Mouse (Mus musculus): ENCODE data around the gene Oxld1.

The Oxld1 gene

DNA sequence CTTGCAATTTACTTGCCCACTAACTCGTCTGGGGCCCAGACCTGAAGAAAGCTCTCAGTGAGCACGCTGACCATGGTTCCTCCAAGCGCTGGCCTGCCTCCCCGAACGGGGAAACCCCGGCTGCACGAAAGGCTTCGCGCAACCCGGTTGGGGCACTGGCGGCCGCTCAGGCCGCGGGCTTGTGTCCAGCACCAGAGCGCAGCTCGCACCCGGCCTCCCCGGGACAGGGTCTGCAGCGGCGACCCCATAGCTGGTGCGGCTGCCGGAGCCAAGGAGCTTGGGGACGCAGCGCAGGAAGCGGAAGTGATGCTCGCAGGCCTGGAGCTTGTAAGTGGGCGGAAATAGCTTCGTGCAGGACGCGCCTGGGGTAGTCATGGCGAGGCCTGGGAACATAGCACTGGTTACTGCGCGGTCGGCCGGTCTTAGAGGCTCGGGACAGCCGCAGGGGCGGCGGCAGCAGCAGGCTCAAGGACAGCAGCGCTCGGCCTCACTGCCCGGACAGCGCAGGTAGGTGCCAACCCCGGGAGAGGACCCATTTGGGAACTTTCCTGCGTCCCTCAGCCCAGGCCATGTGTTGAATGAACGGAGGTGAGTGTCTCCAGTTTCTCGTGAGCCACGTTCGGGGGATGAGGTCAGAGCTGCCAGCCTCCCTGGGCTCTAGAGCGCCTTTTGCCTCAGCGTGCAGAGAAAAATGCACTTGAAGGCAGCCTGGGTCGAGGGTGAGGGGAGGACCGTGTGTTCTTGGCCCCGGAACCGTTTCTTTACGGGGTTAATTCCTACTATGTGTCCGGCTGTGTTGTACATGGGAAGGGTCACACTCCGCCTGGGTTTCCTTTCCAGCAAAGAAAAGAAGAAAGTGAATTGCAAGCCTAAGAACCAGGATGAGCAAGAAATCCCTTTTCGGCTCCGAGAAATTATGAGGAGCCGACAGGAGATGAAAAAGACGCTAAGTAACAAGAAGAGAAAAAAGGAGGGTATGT, at the start of gene Oxld1, which contains the start of gene Ccdc137:
TSS of gene Oxld1 (minus strand) at position 297 of the 980 bp plus-strand sequence.
TSS of gene Ccdc137 (plus strand) at position 344 of the 980 bp plus-strand sequence.
- peak; percentile 73 for DNase-seq

DNA sequence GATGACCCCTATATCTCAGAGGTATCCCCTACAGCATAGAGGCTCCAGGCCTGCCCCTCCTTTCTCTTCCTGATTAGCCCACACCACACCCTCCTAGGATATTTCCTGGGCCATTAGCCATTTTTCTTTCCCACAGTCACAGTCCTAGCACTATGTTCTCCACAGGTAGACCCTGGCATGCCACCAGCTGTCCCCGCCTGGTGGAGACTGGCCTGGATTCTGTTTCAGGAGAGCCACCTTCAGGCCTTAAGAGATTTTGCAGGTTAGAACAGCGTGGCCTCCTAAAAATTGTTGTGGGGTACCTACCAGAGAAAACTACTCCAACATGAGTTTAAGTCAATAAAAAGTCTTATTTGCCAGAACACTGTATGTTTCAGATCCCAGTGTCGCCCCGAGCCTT, 49.0 kb upstream of the Oxld1 start:
- DNase-seq, result no peak

GRCm38 (mm10) chr11:120505661-120506060, 47.8 kb upstream of the Oxld1 start:
- no peak for DNase-seq

DNA sequence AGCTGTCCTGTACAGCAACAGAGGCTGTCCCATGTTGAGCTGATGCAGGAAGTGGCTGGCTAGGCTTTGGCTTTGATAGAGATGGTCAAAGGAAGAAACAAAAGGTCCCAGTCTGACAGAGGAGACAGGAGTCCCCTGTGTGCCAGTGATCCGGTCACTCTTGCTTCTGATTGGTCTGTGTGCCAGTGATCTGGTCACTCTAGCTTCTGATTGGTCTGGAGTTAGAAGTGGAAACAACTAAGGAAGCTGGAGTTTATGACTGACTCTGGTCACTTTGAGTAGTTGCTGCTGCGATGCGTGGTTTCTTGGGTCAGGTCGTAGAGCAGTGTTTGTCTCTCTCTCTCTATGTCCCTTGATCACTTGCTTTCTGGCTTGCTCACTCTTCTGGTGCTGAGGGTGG, 43.8 kb upstream of the Oxld1 start:
- DNase-seq, result no peak

DNA sequence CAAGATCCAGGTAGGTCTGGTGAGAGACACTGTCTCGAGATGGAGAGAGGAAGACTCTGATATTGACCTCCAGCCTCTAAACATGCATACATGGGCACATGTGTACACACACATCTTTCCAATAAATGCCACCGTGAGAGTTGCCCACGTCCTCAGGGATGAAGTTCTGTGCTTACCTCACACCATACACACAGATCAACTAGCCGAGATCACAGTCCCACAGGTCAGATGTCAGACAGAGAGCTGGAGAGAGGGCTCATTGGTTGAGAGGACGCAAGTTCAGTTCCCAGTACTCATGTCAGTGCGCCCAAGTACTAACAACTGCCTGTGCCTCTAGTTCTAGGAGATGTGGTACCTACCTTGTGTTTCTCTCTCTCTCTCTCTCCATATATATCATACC, 43.1 kb upstream of the Oxld1 start:
- no peak for DNase-seq

DNA sequence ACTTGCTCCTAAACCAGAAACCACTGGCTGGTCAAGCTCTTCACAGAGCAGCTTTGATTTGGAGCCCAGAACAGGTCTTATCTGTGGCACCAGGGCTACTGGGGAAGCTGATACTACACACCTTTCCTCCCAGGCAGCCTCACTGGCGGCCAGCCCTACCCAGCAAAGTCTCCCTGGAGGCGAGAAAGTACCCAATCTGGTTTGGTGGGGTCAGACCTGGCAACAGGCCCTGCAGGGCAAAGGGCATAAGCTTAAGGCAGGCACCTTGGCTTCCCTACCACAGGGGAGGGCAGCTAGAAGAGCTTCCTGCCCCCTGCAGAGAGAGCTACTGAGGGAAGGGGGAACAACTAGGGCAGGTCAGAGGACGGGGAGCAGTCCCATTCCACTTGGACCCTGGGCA, 42.5 kb upstream of the Oxld1 start:
- DNase-seq, result no peak

GRCm38 (mm10) chr11:120499894-120500293, 42.0 kb upstream of the Oxld1 start:
- no peak for DNase-seq

DNA sequence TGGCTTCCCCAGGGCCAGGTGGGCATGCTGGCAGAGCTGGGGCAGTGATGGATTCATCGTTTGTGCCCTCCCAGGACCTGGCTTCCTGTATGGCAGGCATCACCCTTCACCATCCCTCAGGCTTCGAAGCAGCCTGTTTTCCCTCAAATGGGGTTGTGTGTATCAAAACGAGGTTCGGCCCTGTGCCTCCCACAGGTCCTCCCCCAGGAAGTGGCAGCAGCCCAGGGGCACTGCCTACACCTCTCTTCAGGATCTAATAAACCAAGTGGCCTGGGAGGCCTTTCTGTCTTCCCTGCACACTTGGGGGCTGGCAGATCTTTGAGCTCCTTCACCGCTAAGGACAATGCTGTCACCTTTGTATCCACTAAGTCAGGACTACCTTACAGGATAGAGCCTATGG, 41.0 kb upstream of the Oxld1 start:
- no peak for DNase-seq

GRCm38 (mm10) chr11:120498226-120498625, 40.4 kb upstream of the Oxld1 start:
- DNase-seq, result no peak

- DNase-seq, result no peak
Measured at GRCm38 (mm10) chr11:120497436-120497835, 39.6 kb upstream of the Oxld1 start.

DNA sequence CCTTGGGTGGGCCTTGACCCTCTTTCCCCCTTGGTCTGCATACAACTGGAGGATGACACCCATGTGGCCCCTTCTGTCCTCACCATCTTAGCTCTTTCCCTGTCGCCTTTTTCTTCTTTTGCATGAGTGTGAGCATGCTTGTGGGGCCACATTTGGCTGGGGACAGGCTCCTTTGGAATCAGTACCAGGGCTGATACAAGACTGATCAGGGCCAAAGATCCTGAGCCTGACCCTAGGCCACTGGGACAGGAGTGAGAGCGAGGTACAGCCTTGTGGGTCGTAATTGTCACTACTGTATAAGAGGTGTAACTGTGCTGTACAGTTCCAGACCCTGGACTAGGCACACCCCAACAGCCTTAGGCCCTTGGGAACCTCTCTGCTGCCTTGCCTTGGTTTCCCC, 36.0 kb upstream of the Oxld1 start:
- DNase-seq, result no peak

DNA sequence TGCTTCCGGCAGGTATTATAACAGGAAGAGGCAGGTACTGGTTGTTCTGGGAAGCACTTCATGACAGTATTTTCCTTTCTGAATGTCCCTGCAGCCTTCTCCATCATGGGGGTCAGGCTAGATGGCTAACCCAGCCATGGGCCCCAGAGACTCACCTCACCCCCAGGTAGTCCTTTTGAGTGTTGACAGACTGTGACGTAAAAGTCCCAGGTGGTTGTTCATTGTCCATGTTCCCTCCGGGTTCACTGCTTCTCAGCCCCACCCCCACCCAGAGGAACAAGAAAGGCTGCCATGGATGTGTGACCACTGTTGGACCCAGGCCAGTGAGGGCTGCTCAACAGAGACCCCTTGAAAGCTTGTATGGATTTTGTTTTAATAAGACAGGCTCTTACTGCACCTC, 35.5 kb upstream of the Oxld1 start:
- DNase-seq, result no peak

- DNase-seq, result no peak
Measured at GRCm38 (mm10) chr11:120492878-120493203, 35.0 kb upstream of the Oxld1 start.

- no peak for DNase-seq
Measured at GRCm38 (mm10) chr11:120492024-120492877, 34.4 kb upstream of the Oxld1 start.

DNA sequence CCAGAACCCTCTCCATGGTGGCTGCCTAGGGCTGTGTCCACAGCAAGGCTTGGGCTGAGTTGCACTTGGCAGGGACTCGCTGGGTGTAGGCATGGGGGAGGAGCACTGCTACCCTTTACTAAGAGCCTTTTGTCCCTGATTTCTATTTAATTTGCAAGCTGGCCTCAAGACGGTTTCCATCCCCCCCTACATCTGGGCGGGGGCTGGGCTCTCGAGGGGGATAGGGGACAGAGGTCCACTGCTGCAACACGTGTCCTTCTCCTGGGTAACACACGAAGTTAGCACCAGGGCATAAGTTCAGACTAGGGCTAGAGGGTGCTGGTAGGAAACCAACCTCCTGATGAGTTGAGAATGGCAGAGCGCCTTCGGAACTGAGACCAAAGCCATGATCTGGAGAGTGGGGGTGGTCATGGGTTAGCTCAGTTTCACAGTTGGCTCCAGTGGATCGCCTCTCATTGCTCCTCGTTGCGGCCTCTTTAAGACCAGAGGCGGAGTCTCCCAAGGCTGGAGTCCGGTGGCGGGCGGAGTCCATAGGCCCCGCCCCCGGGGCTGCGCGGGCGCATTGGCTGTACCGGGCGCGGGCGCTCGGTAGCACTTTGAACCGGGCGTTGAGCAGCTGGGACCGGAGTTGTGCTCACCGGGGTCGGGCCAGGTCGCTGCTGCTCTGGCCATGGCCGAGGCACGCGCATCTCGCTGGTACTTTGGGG, 33.6 kb upstream of the Oxld1 start, which contains the start of gene Slc25a10:
TSS of gene Slc25a10 (plus strand) at position 524 of the 707 bp plus-strand sequence.
- peak; percentile 89 for DNase-seq

GRCm38 (mm10) chr11:120490291-120491046, 32.6 kb upstream of the Oxld1 start:
- DNase-seq, result peak; percentile 54

- DNase-seq, result peak; percentile 81
Measured at GRCm38 (mm10) chr11:120489054-120489761, 31.3 kb upstream of the Oxld1 start.

GRCm38 (mm10) chr11:120488516-120488915, 30.6 kb upstream of the Oxld1 start:
- DNase-seq, result no peak

GRCm38 (mm10) chr11:120485251-120485650, 27.4 kb upstream of the Oxld1 start:
- DNase-seq, result no peak

- DNase-seq, result peak; percentile 91
Measured at GRCm38 (mm10) chr11:120484265-120484981, 26.6 kb upstream of the Oxld1 start, which contains the start of gene Mrpl12. Gene Mrpl12 (plus strand): TSS chr11:120484613.
